Mouse (Mus musculus): ENCODE results near the gene Polg2. TPM values are rescaled to one million over a fixed set of nuclear protein-coding genes. Genes with fewer than 3 reads are reported as not detected.
A peak's percentile ranks its signal among the peaks of the same experiment; 100 is the strongest.
"Not testable (repeated sequence)": the region's sequence is repeated elsewhere in the genome, so short reads cannot be mapped to it uniquely, and the experiment has no call there.

Gene Polg2
- polyA plus RNA-seq, 1 experiment: not detected

GRCm38 (mm10) chr11:106819595-106819994, 40.3 kb upstream of the Polg2 start:
- TF ChIP-seq POLR2A (IDR thresholded peaks at IDR 0.05; ENCODE audit: insufficient read depth, low read depth, low read length) (no peak), CTCF (IDR thresholded peaks at IDR 0.05; ENCODE audit: insufficient read depth, low read depth, low read length) (no peak)
- Histone ChIP-seq H3K4me1 (ENCODE audit: control insufficient read depth, insufficient read depth, low read length) (peaks cover 16% of the 10 kb centered on the region), H3K4me3 (ENCODE audit: insufficient read depth, low read depth, low read length) (no peak overlapping the region), H3K27ac (ENCODE audit: insufficient read depth, low read depth, low read length) (0 out of 2 replicates have a peak overlapping the region, but pooled peaks have one; percentile 10)
- 79% methylated on average over 9 of the region's 9 CpGs for WGBS

- Histone ChIP-seq H3K27ac (ENCODE audit: insufficient read depth, low read depth, low read length) (peak overlapping the region; percentile 73), H3K4me1 (ENCODE audit: control insufficient read depth, insufficient read depth, low read length) (peaks cover 16% of the 10 kb centered on the region), H3K4me3 (ENCODE audit: insufficient read depth, low read depth, low read length) (no peak overlapping the region)
- WGBS: 5% methylated on average over 9 of the region's 9 CpGs
- no peak for TF ChIP-seq POLR2A (IDR thresholded peaks at IDR 0.05; ENCODE audit: insufficient read depth, low read depth, low read length)
- no peak for TF ChIP-seq CTCF (IDR thresholded peaks at IDR 0.05; ENCODE audit: insufficient read depth, low read depth, low read length)
These were observed 39.0 kb upstream of the Polg2 start for GRCm38 (mm10) chr11:106818341-106818740.

- TF ChIP-seq POLR2A (IDR thresholded peaks at IDR 0.05; ENCODE audit: insufficient read depth, low read depth, low read length) (no peak), CTCF (IDR thresholded peaks at IDR 0.05; ENCODE audit: insufficient read depth, low read depth, low read length) (no peak)
- WGBS: 34% methylated on average over 6 of the region's 6 CpGs
- no peak overlapping the region; the same call in 1 of the 2 replicates for H3K27ac ChIP-seq (ENCODE audit: insufficient read depth, low read depth, low read length)
- peaks cover 16% of the 10 kb centered on the region for H3K4me1 ChIP-seq (ENCODE audit: control insufficient read depth, insufficient read depth, low read length)
- H3K4me3 ChIP-seq (ENCODE audit: insufficient read depth, low read depth, low read length): no peak overlapping the region
These were observed 38.5 kb upstream of the Polg2 start for GRCm38 (mm10) chr11:106817808-106818207.

GRCm38 (mm10) chr11:106817156-106817555, 37.8 kb upstream of the Polg2 start:
- no peak overlapping the region for H3K4me3 ChIP-seq (ENCODE audit: insufficient read depth, low read depth, low read length)
- 40% methylated on average over 3 of the region's 3 CpGs for WGBS
- TF ChIP-seq CTCF (IDR thresholded peaks at IDR 0.05; ENCODE audit: insufficient read depth, low read depth, low read length): no peak
- no peak for TF ChIP-seq POLR2A (IDR thresholded peaks at IDR 0.05; ENCODE audit: insufficient read depth, low read depth, low read length)
- no peak overlapping the region for H3K27ac ChIP-seq (ENCODE audit: insufficient read depth, low read depth, low read length)
- H3K4me1 ChIP-seq (ENCODE audit: control insufficient read depth, insufficient read depth, low read length): peaks cover 16% of the 10 kb centered on the region

GRCm38 (mm10) chr11:106816316-106816715, 37.0 kb upstream of the Polg2 start:
- WGBS: 77% methylated on average over 7 of the region's 7 CpGs
- H3K4me1 ChIP-seq (ENCODE audit: control insufficient read depth, insufficient read depth, low read length): peaks cover 16% of the 10 kb centered on the region
- no peak overlapping the region for H3K4me3 ChIP-seq (ENCODE audit: insufficient read depth, low read depth, low read length)
- no peak overlapping the region for H3K27ac ChIP-seq (ENCODE audit: insufficient read depth, low read depth, low read length)
- TF ChIP-seq POLR2A (IDR thresholded peaks at IDR 0.05; ENCODE audit: insufficient read depth, low read depth, low read length): no peak
- no peak for TF ChIP-seq CTCF (IDR thresholded peaks at IDR 0.05; ENCODE audit: insufficient read depth, low read depth, low read length)

GRCm38 (mm10) chr11:106815761-106816160, 36.4 kb upstream of the Polg2 start:
- Histone ChIP-seq H3K4me3 (ENCODE audit: insufficient read depth, low read depth, low read length) (no peak overlapping the region), H3K27ac (ENCODE audit: insufficient read depth, low read depth, low read length) (no peak overlapping the region), H3K4me1 (ENCODE audit: control insufficient read depth, insufficient read depth, low read length) (peaks cover 14% of the 10 kb centered on the region)
- no peak for TF ChIP-seq CTCF (IDR thresholded peaks at IDR 0.05; ENCODE audit: insufficient read depth, low read depth, low read length)
- no peak for TF ChIP-seq POLR2A (IDR thresholded peaks at IDR 0.05; ENCODE audit: insufficient read depth, low read depth, low read length)
- 93% methylated on average over 2 of the region's 2 CpGs for WGBS

- H3K4me3 ChIP-seq (ENCODE audit: insufficient read depth, low read depth, low read length): no peak overlapping the region
- H3K4me1 ChIP-seq (ENCODE audit: control insufficient read depth, insufficient read depth, low read length): peaks cover 12% of the 10 kb centered on the region
- no peak for TF ChIP-seq CTCF (IDR thresholded peaks at IDR 0.05; ENCODE audit: insufficient read depth, low read depth, low read length)
- no peak for TF ChIP-seq POLR2A (IDR thresholded peaks at IDR 0.05; ENCODE audit: insufficient read depth, low read depth, low read length)
- 96% methylated on average over 2 of the region's 2 CpGs for WGBS
- H3K27ac ChIP-seq (ENCODE audit: insufficient read depth, low read depth, low read length): no peak overlapping the region
These were observed 36.0 kb upstream of the Polg2 start for GRCm38 (mm10) chr11:106815331-106815730.

- no peak overlapping the region for H3K27ac ChIP-seq (ENCODE audit: insufficient read depth, low read depth, low read length)
- TF ChIP-seq CTCF (IDR thresholded peaks at IDR 0.05; ENCODE audit: insufficient read depth, low read depth, low read length): no peak
- no peak for TF ChIP-seq POLR2A (IDR thresholded peaks at IDR 0.05; ENCODE audit: insufficient read depth, low read depth, low read length)
- peaks cover 8% of the 10 kb centered on the region for H3K4me1 ChIP-seq (ENCODE audit: control insufficient read depth, insufficient read depth, low read length)
- 82% methylated on average over 14 of the region's 14 CpGs for WGBS
- no peak overlapping the region for H3K4me3 ChIP-seq (ENCODE audit: insufficient read depth, low read depth, low read length)
These were observed 35.4 kb upstream of the Polg2 start for GRCm38 (mm10) chr11:106814601-106815320.

GRCm38 (mm10) chr11:106812410-106813136, 33.2 kb upstream of the Polg2 start:
- WGBS: 92% methylated on average over 7 of the region's 7 CpGs
- TF ChIP-seq POLR2A (IDR thresholded peaks at IDR 0.05; ENCODE audit: insufficient read depth, low read depth, low read length) (no peak), CTCF (IDR thresholded peaks at IDR 0.05; ENCODE audit: insufficient read depth, low read depth, low read length) (no peak)
- Histone ChIP-seq H3K4me3 (ENCODE audit: insufficient read depth, low read depth, low read length) (no peak overlapping the region), H3K27ac (ENCODE audit: insufficient read depth, low read depth, low read length) (no peak overlapping the region), H3K4me1 (ENCODE audit: control insufficient read depth, insufficient read depth, low read length) (peaks cover 3% of the 10 kb centered on the region; the same call in 1 of the 2 replicates)

GRCm38 (mm10) chr11:106807442-106807841, 28.1 kb upstream of the Polg2 start:
- H3K4me1 ChIP-seq (ENCODE audit: control insufficient read depth, insufficient read depth, low read length); H3K4me3 ChIP-seq (ENCODE audit: insufficient read depth, low read depth, low read length); H3K27ac ChIP-seq (ENCODE audit: insufficient read depth, low read depth, low read length): not testable (repeated sequence)
- 53% methylated on average over 1 of the region's 1 CpGs for WGBS

Data from olfactory bulb, adult 2 months (tissue).